Mouse (Mus musculus) stomach, embryonic 16.5 days (tissue): ENCODE data around the gene Magi2. TPM values are rescaled to one million over a fixed set of nuclear protein-coding genes. Genes with fewer than 3 reads are reported as not detected.

ENCODE experiments used
- ATAC-seq: fragments of 200-750 bp; cut with Nextera tagmentation; 2 replicates; pipeline ENCODE4 v1.8.0; 2017; ENCODE audit warnings: moderate number of reproducible peaks, moderate TSS enrichment; ENCODE audit not compliant: insufficient read depth, low FRiP score
- H3K27ac ChIP-seq: fragments of 300-500 bp; sonication (generic); 2 replicates; pipeline ENCODE4 v1.5.1; 2014; ENCODE audit warnings: low read length
- H3K27me3 ChIP-seq: fragments of 300-500 bp; sonication (generic); 2 replicates; pipeline ENCODE4 v1.6.1; 2014; ENCODE audit warnings: low read length, control low read depth, mixed read lengths; ENCODE audit not compliant: control insufficient read depth, insufficient read depth
- H3K36me3 ChIP-seq: fragments of 300-500 bp; sonication (generic); 2 replicates; pipeline ENCODE4 v1.6.1; 2014; ENCODE audit warnings: low read length; ENCODE audit not compliant: control insufficient read depth, insufficient read depth
- H3K4me1 ChIP-seq: fragments of 300-500 bp; sonication (generic); 2 replicates; pipeline ENCODE4 v1.6.1; 2014; ENCODE audit warnings: low read length, control low read depth, mixed read lengths; ENCODE audit not compliant: control insufficient read depth, insufficient read depth
- H3K4me2 ChIP-seq: fragments of 300-500 bp; sonication (generic); 2 replicates; pipeline ENCODE4 v1.6.1; 2014; ENCODE audit warnings: low read depth, low read length, mixed read lengths
- H3K4me3 ChIP-seq: fragments of 300-500 bp; sonication (generic); replicated peaks from 2 replicates; pipeline ENCODE4 v1.5.1; 2014; ENCODE audit warnings: mild to moderate bottlenecking, low read length
- H3K9ac ChIP-seq: fragments of 300-500 bp; sonication (generic); 2 replicates; pipeline ENCODE4 v1.6.1; 2014; ENCODE audit warnings: low read length
- H3K9me3 ChIP-seq: fragments of 300-500 bp; sonication (generic); replicated peaks from 2 replicates; pipeline ENCODE4 v1.6.1; 2016; ENCODE audit warnings: low read length, control low read depth; ENCODE audit not compliant: control insufficient read depth
- WGBS: fragments of 180-500 bp; shearing (Covaris S2); extraction: QIAGEN DNeasy Blood & Tissue Kit; methylation state at CpG from one replicate; pipeline ENCODE4 v1.1.7; 2014; 5-methylcytosine and 5-hydroxymethylcytosine counted together
- polyA plus RNA-seq: library from polyadenylated mRNA; unstranded; fragments of >200 nt; fragmentation: Nextera tagmentation; extraction: Ambion mirVana; gene quantifications from 2 replicates; pipeline ENCODE4 v1.2.1, GENCODE M21; 2015

The Magi2 gene
- polyA plus RNA-seq, result 5.2 and 7.2 TPM in 2 replicates

GRCm38 (mm10) chr5:19226866-19227243 lies at the start of gene Magi2:
TSS of gene Magi2 (plus strand) at chr5:19227036.
- no peaks in the 10 kb centered on the region for H3K9me3 ChIP-seq
- peak; percentile 39; the same call in 1 of the 2 replicates for ATAC-seq

GRCm38 (mm10) chr5:19178594-19178993 lies 48.2 kb upstream of the Magi2 start:
- no peak overlapping the region for H3K4me2 ChIP-seq
- no peak overlapping the region for H3K4me3 ChIP-seq
- 64% methylated on average over 6 of the region's 6 CpGs for WGBS
- H3K9ac ChIP-seq, result no peak overlapping the region
- no peak overlapping the region for H3K27ac ChIP-seq
- no peak for ATAC-seq
- no peaks in the 10 kb centered on the region for H3K36me3 ChIP-seq
- H3K9me3 ChIP-seq, result no peaks in the 10 kb centered on the region
- H3K27me3 ChIP-seq, result no peaks in the 10 kb centered on the region
- H3K4me1 ChIP-seq, result no peaks in the 10 kb centered on the region

More at GRCm38 (mm10) chr5:19226866-19227243, at the start of gene Magi2:
- H3K9ac ChIP-seq, result peak within 1 kb of the TSS; percentile 81
- peaks cover 12% of the 10 kb centered on the region for H3K4me1 ChIP-seq
- H3K4me3 ChIP-seq, result peak within 1 kb of the TSS; percentile 67
- H3K27me3 ChIP-seq, result no peaks in the 10 kb centered on the region
- peak within 1 kb of the TSS; percentile 77 for H3K27ac ChIP-seq
- peak within 1 kb of the TSS; percentile 95 for H3K4me2 ChIP-seq
- H3K36me3 ChIP-seq, result no peaks in the 10 kb centered on the region
- WGBS, result under 1% methylated on average over 23 of the region's 26 CpGs

GRCm38 (mm10) chr5:19186175-19186574 lies 40.7 kb upstream of the Magi2 start:
- Histone ChIP-seq H3K27me3 (no peaks in the 10 kb centered on the region), H3K4me1 (no peaks in the 10 kb centered on the region), H3K27ac (no peak overlapping the region), H3K36me3 (no peaks in the 10 kb centered on the region), H3K4me2 (no peak overlapping the region), H3K9ac (no peak overlapping the region), H3K4me3 (no peak overlapping the region), H3K9me3 (no peaks in the 10 kb centered on the region)
- 77% methylated on average over 2 of the region's 2 CpGs for WGBS
- ATAC-seq, result no peak

GRCm38 (mm10) chr5:19211665-19212064 lies 15.2 kb upstream of the Magi2 start:
- Histone ChIP-seq H3K9ac (no peak overlapping the region), H3K27ac (no peak overlapping the region), H3K9me3 (no peaks in the 10 kb centered on the region), H3K4me1 (no peaks in the 10 kb centered on the region), H3K4me2 (no peak overlapping the region), H3K27me3 (no peaks in the 10 kb centered on the region), H3K4me3 (no peak overlapping the region), H3K36me3 (no peaks in the 10 kb centered on the region)
- WGBS, result 67% methylated on average over 3 of the region's 3 CpGs
- no peak for ATAC-seq

- Histone ChIP-seq H3K9ac (peak overlapping the region; percentile 81), H3K9me3 (no peaks in the 10 kb centered on the region), H3K4me3 (peak overlapping the region; percentile 67), H3K27me3 (no peaks in the 10 kb centered on the region), H3K36me3 (no peaks in the 10 kb centered on the region), H3K4me1 (peaks cover 12% of the 10 kb centered on the region), H3K27ac (peak overlapping the region; percentile 77), H3K4me2 (peak overlapping the region; percentile 95)
- 1% methylated on average over 46 of the region's 51 CpGs for WGBS
- ATAC-seq, result peak; percentile 91
These were observed 531 bp upstream of the Magi2 start for GRCm38 (mm10) chr5:19226144-19226865.

GRCm38 (mm10) chr5:19227281-19227680 lies 445 bp downstream of the Magi2 start:
- Histone ChIP-seq H3K27ac (peak overlapping the region; percentile 77; the same call in 1 of the 2 replicates), H3K4me2 (peak overlapping the region; percentile 95), H3K4me1 (peaks cover 12% of the 10 kb centered on the region), H3K27me3 (no peaks in the 10 kb centered on the region), H3K36me3 (no peaks in the 10 kb centered on the region), H3K4me3 (peak overlapping the region; percentile 67), H3K9me3 (no peaks in the 10 kb centered on the region), H3K9ac (peak overlapping the region; percentile 81)
- ATAC-seq, result no peak
- WGBS, result under 1% methylated on average over 21 of the region's 21 CpGs

GRCm38 (mm10) chr5:19227791-19228331 lies 1.0 kb downstream of the Magi2 start:
- Histone ChIP-seq H3K27me3 (no peaks in the 10 kb centered on the region), H3K27ac (no peak overlapping the region), H3K4me1 (peaks cover 12% of the 10 kb centered on the region), H3K9me3 (no peaks in the 10 kb centered on the region), H3K9ac (peak overlapping the region; percentile 81), H3K36me3 (no peaks in the 10 kb centered on the region), H3K4me3 (peak overlapping the region; percentile 67), H3K4me2 (peak overlapping the region; percentile 95)
- 1% methylated on average over 14 of the region's 14 CpGs for WGBS
- ATAC-seq, result no peak; the same call in 1 of the 2 replicates

- H3K4me3 ChIP-seq, result no peak overlapping the region
- H3K9me3 ChIP-seq, result no peaks in the 10 kb centered on the region
- no peak for ATAC-seq
- no peak overlapping the region for H3K27ac ChIP-seq
- no peak overlapping the region for H3K9ac ChIP-seq
- no peaks in the 10 kb centered on the region for H3K36me3 ChIP-seq
- no peaks in the 10 kb centered on the region for H3K4me1 ChIP-seq
- no peak overlapping the region for H3K4me2 ChIP-seq
- no peaks in the 10 kb centered on the region for H3K27me3 ChIP-seq
These were observed 15.0 kb downstream of the Magi2 start for GRCm38 (mm10) chr5:19241797-19242196.

GRCm38 (mm10) chr5:19246426-19246825 lies 19.6 kb downstream of the Magi2 start:
- no peak overlapping the region for H3K9ac ChIP-seq
- no peak overlapping the region for H3K4me2 ChIP-seq
- H3K4me3 ChIP-seq, result no peak overlapping the region
- H3K27ac ChIP-seq, result no peak overlapping the region
- ATAC-seq, result no peak
- WGBS, result 42% methylated on average over 2 of the region's 2 CpGs
- no peaks in the 10 kb centered on the region for H3K4me1 ChIP-seq
- H3K27me3 ChIP-seq, result no peaks in the 10 kb centered on the region
- H3K9me3 ChIP-seq, result no peaks in the 10 kb centered on the region
- H3K36me3 ChIP-seq, result no peaks in the 10 kb centered on the region
